Mouse (Mus musculus): ENCODE measurements at regions not wholly inside any gene's neighbourhood (a gene's known extent, or its start where the extent isn't known, plus 50 kb on each side); places are given as distances from the start of the nearest gene placed in this dataset.

- ATAC-seq (replicated peaks; ENCODE audit: low read depth, poor library complexity, severe bottlenecking), result no peak
Measured at GRCm38 (mm10) chr12:68694275-68695267, 464.4 kb downstream of the Rps29 start.

- ATAC-seq (replicated peaks; ENCODE audit: low read depth, poor library complexity, severe bottlenecking), result no peak
Measured at GRCm38 (mm10) chr12:68688262-68688661, 470.7 kb downstream of the Rps29 start.

- no peak for ATAC-seq (replicated peaks; ENCODE audit: low read depth, poor library complexity, severe bottlenecking)
Measured at GRCm38 (mm10) chr12:68683897-68684296, 475.1 kb downstream of the Rps29 start.

- no peak for ATAC-seq (replicated peaks; ENCODE audit: low read depth, poor library complexity, severe bottlenecking)
Measured at GRCm38 (mm10) chr12:68683176-68683575, 475.8 kb downstream of the Rps29 start.

GRCm38 (mm10) chr12:68680668-68681067 lies 478.3 kb downstream of the Rps29 start:
- ATAC-seq (replicated peaks; ENCODE audit: low read depth, poor library complexity, severe bottlenecking), result no peak

GRCm38 (mm10) chr12:68676096-68676775 lies 482.8 kb downstream of the Rps29 start:
- no peak for ATAC-seq (replicated peaks; ENCODE audit: low read depth, poor library complexity, severe bottlenecking)

GRCm38 (mm10) chr12:68672011-68672410 lies 487.0 kb downstream of the Rps29 start:
- ATAC-seq (replicated peaks; ENCODE audit: low read depth, poor library complexity, severe bottlenecking), result no peak

GRCm38 (mm10) chr12:68645901-68646585 lies 512.9 kb downstream of the Rps29 start:
- ATAC-seq (replicated peaks; ENCODE audit: low read depth, poor library complexity, severe bottlenecking), result no peak

- ATAC-seq (replicated peaks; ENCODE audit: low read depth, poor library complexity, severe bottlenecking), result no peak
Measured at GRCm38 (mm10) chr12:68643671-68644070, 515.3 kb downstream of the Rps29 start.

GRCm38 (mm10) chr12:68632441-68632840 lies 526.5 kb downstream of the Rps29 start:
- no peak for ATAC-seq (replicated peaks; ENCODE audit: low read depth, poor library complexity, severe bottlenecking)

GRCm38 (mm10) chr12:68618337-68618736 lies 540.6 kb downstream of the Rps29 start:
- ATAC-seq (replicated peaks; ENCODE audit: low read depth, poor library complexity, severe bottlenecking), result no peak

GRCm38 (mm10) chr12:68605417-68606000 lies 553.5 kb downstream of the Rps29 start:
- ATAC-seq (replicated peaks; ENCODE audit: low read depth, poor library complexity, severe bottlenecking), result no peak

- ATAC-seq (replicated peaks; ENCODE audit: low read depth, poor library complexity, severe bottlenecking), result no peak
Measured at GRCm38 (mm10) chr12:68604524-68605299, 554.3 kb downstream of the Rps29 start.

- no peak for ATAC-seq (replicated peaks; ENCODE audit: low read depth, poor library complexity, severe bottlenecking)
Measured at GRCm38 (mm10) chr12:68602682-68603081, 556.3 kb downstream of the Rps29 start.

GRCm38 (mm10) chr12:68601366-68601765 lies 557.6 kb downstream of the Rps29 start:
- ATAC-seq (replicated peaks; ENCODE audit: low read depth, poor library complexity, severe bottlenecking), result no peak

- no peak for ATAC-seq (replicated peaks; ENCODE audit: low read depth, poor library complexity, severe bottlenecking)
Measured at GRCm38 (mm10) chr12:68599681-68600596, 559.0 kb downstream of the Rps29 start.

- ATAC-seq (replicated peaks; ENCODE audit: low read depth, poor library complexity, severe bottlenecking), result no peak
Measured at GRCm38 (mm10) chr12:68599016-68599616, 559.9 kb downstream of the Rps29 start.

GRCm38 (mm10) chr12:68585524-68585872 lies 573.5 kb downstream of the Rps29 start:
- no peak for ATAC-seq (replicated peaks; ENCODE audit: low read depth, poor library complexity, severe bottlenecking)
